ENCODE assay signal across 7 mouse cellular contexts in the genomic region with DNA sequence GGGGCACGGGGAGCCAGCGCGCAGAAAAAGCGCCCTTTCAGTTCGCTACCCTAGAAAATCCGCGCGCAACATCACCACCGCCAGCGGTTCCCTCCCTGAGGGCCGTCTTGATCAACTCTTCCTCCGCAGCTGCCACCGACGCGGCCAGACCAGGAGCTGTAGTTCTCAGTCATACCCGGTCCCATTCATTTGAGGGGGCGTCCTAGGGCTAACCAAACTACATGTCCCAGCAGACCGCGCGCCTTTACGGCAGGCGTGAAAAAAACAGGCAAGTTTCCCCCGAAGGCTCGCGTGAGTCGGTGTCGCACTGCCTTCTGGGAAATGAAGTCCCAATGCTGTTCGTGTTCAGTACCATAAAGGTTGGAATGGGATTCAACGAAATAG. TPM values are rescaled to one million over a fixed set of nuclear protein-coding genes. Genes with fewer than 3 reads are reported as not detected.
A peak's percentile ranks its signal among the peaks of the same experiment; 100 is the strongest.
DNase-seq lines count a peak whose midpoint lies in the region; ATAC-seq lines count a peak whose summit lies in the region.

Slc35b4 (minus strand) TSS at position 248 of the 384 bp plus-strand sequence.

- DNase-seq in adrenal gland, adult 2 months: peak; percentile 95
- peak; percentile 93 for DNase-seq in embryo, embryonic 11.5 days (ENCODE audit: low read depth, low spot score)
- DNase-seq in gastrocnemius, postnatal 36 days: peak; percentile 79 to 91
- peak; percentile 95 to 98 for DNase-seq in left cerebral cortex, postnatal 25 days (ENCODE audit: low spot score in 2 of 2)
- peak; percentile 95 for DNase-seq in midbrain, embryonic 10.5 days (ENCODE audit: low spot score)
- peak; percentile 86 for DNase-seq in right cerebral cortex, postnatal 4 days

- H3K36me3 ChIP-seq in intestine, embryonic 15.5 days: no peaks in the 10 kb centered on the region
- peaks cover 8% of the 10 kb centered on the region for H3K36me3 ChIP-seq in midbrain, embryonic 10.5 days

- H3K27me3 ChIP-seq in intestine, embryonic 15.5 days (replicated peaks): no peaks in the 10 kb centered on the region
- no peaks in the 10 kb centered on the region for H3K27me3 ChIP-seq in midbrain, embryonic 10.5 days (ENCODE audit: low read depth, poor library complexity, severe bottlenecking)

- H3K9me3 ChIP-seq in intestine, embryonic 15.5 days: no peaks in the 10 kb centered on the region
- no peaks in the 10 kb centered on the region for H3K9me3 ChIP-seq in midbrain, embryonic 10.5 days (replicated peaks)

- H3K27ac ChIP-seq in intestine, embryonic 15.5 days: peak within 1 kb of the TSS; percentile 71
- H3K27ac ChIP-seq in midbrain, embryonic 10.5 days (replicated peaks): peak within 1 kb of the TSS; percentile 90

- ATAC-seq in intestine, embryonic 15.5 days: peak; percentile 100

- intact Hi-C loops in gastrocnemius, postnatal 36 days (cut with DNase I): no loop called here
- intact Hi-C loops in left cerebral cortex, postnatal 25 days (cut with DNase I): no loop called here

- under 1% methylated on average over 29 of the region's 29 CpGs for WGBS in intestine, embryonic 15.5 days
- WGBS in midbrain, embryonic 10.5 days: under 1% methylated on average over 29 of the region's 29 CpGs

- H3K9ac ChIP-seq in intestine, embryonic 15.5 days: peak within 1 kb of the TSS; percentile 86

- 0 out of 2 replicates have a peak, but pooled peaks cover 4% of the 10 kb centered on the region for H3K4me1 ChIP-seq in intestine, embryonic 15.5 days (replicated peaks)
- peaks cover 19% of the 10 kb centered on the region for H3K4me1 ChIP-seq in midbrain, embryonic 10.5 days

- H3K4me3 ChIP-seq in intestine, embryonic 15.5 days (replicated peaks): peak within 1 kb of the TSS; percentile 81
- peak within 1 kb of the TSS; percentile 79 for H3K4me3 ChIP-seq in midbrain, embryonic 10.5 days

- H3K4me2 ChIP-seq in intestine, embryonic 15.5 days (replicated peaks): peak within 1 kb of the TSS; percentile 66

RNA-seq across cellular contexts. Expression of gene Slc35b4, which starts in this region (rescaled TPM):
- total RNA-seq in adrenal gland, adult 2 months (2021): 10 to 100 TPM; 25.0 to 46.9 TPM
- 9.6 and 11.7 TPM in 2 replicates for polyA plus RNA-seq in adrenal gland, adult 2 months (2012; rRNA removed)
- total RNA-seq in gastrocnemius, postnatal 36 days (2021): 1 to 10 TPM; 5.6 to 5.8 TPM
- polyA plus RNA-seq in intestine, embryonic 15.5 days (2015; fragmentation: Nextera tagmentation; extraction: Ambion mirVana): 37.3 and 42.6 TPM in 2 replicates
- total RNA-seq in left cerebral cortex, postnatal 25 days (2021): 10 to 100 TPM; 54.7 to 64.1 TPM
- 50.7 and 54.7 TPM in 2 replicates for polyA plus RNA-seq in midbrain, embryonic 10.5 days (2016; fragmentation: Nextera tagmentation; extraction: Ambion mirVana)

Comparison
In these comparisons a context has a peak if more than half of its experiments do, and no peak if none do; other contexts are left out.
1. Peak in every context shown above with its lines: DNase-seq, ATAC-seq, H3K4me3 ChIP-seq and H3K27ac ChIP-seq.